Mouse (Mus musculus): ENCODE data around the gene H2al2a. TPM values are rescaled to one million over a fixed set of nuclear protein-coding genes. Genes with fewer than 3 reads are reported as not detected.

Gene H2al2a
- polyA plus RNA-seq, 1 experiment from 2014 or later: not detected

GRCm38 (mm10) chr2:18039566-18040290 is 43.0 kb upstream of the H2al2a start:
- ATAC-seq (ENCODE audit: insufficient number of reproducible peaks, insufficient read depth, low FRiP score, low read depth): no peak
- H3K4me2 ChIP-seq (ENCODE audit: low read length): peak overlapping the region; percentile 64
- peak overlapping the region; percentile 27 to 30 for H3K4me3 ChIP-seq (ENCODE audit: control insufficient read depth in 1 of 2, insufficient read depth in 1 of 2, low read depth in 1 of 2, low read length in 2 of 2)
- H3K36me3 ChIP-seq (ENCODE audit: control insufficient read depth, insufficient read depth, low read length): no peaks in the 10 kb centered on the region
- peaks cover 32 to 57% of the 10 kb centered on the region in 2 experiments for H3K4me1 ChIP-seq (ENCODE audit: control insufficient read depth in 2 of 2, insufficient read depth in 2 of 2, low read length in 2 of 2)
- peak overlapping the region; percentile 80 for H3K9ac ChIP-seq (ENCODE audit: low read length)
- peak overlapping the region in 1 of 2 experiments; percentile 10; a peak in 2 of 4 replicates for H3K27ac ChIP-seq (replicated peaks in 1 of 2; ENCODE audit: control insufficient read depth in 1 of 2, insufficient read depth in 1 of 2, low read depth in 2 of 2, low read length in 2 of 2)
- H3K27me3 ChIP-seq (ENCODE audit: control insufficient read depth, insufficient read depth, low read length): no peaks in the 10 kb centered on the region
- H3K9me3 ChIP-seq (ENCODE audit: control insufficient read depth, low read length): no peaks in the 10 kb centered on the region
- 10% methylated on average over 46 of the region's 46 CpGs for WGBS

- H3K9me3 ChIP-seq (ENCODE audit: control insufficient read depth, low read length): no peaks in the 10 kb centered on the region
- H3K4me3 ChIP-seq (ENCODE audit: control insufficient read depth in 1 of 2, insufficient read depth in 1 of 2, low read depth in 1 of 2, low read length in 2 of 2): no peak overlapping the region
- 62% methylated on average over 10 of the region's 10 CpGs for WGBS
- peak overlapping the region; percentile 80 for H3K9ac ChIP-seq (ENCODE audit: low read length)
- H3K27me3 ChIP-seq (ENCODE audit: control insufficient read depth, insufficient read depth, low read length): no peaks in the 10 kb centered on the region
- 0 out of 4 replicates have a peak overlapping the region, but pooled peaks of 1 of the 2 experiments have one; percentile 10 for H3K27ac ChIP-seq (replicated peaks in 1 of 2; ENCODE audit: control insufficient read depth in 1 of 2, insufficient read depth in 1 of 2, low read depth in 2 of 2, low read length in 2 of 2)
- peak overlapping the region; percentile 64 for H3K4me2 ChIP-seq (ENCODE audit: low read length)
- ATAC-seq (ENCODE audit: insufficient number of reproducible peaks, insufficient read depth, low FRiP score, low read depth): no peak
- no peaks in the 10 kb centered on the region for H3K36me3 ChIP-seq (ENCODE audit: control insufficient read depth, insufficient read depth, low read length)
- H3K4me1 ChIP-seq (ENCODE audit: control insufficient read depth in 2 of 2, insufficient read depth in 2 of 2, low read length in 2 of 2): peaks cover 32 to 54% of the 10 kb centered on the region in 2 experiments
Measured at GRCm38 (mm10) chr2:18038895-18039371, 42.2 kb upstream of the H2al2a start.

- WGBS: 56% methylated on average over 3 of the region's 3 CpGs
- H3K4me1 ChIP-seq (ENCODE audit: control insufficient read depth in 2 of 2, insufficient read depth in 2 of 2, low read length in 2 of 2): peaks cover 32 to 50% of the 10 kb centered on the region in 2 experiments
- H3K4me3 ChIP-seq (ENCODE audit: control insufficient read depth in 1 of 2, insufficient read depth in 1 of 2, low read depth in 1 of 2, low read length in 2 of 2): no peak overlapping the region
- ATAC-seq (ENCODE audit: insufficient number of reproducible peaks, insufficient read depth, low FRiP score, low read depth): no peak
- no peak overlapping the region for H3K27ac ChIP-seq (replicated peaks in 1 of 2; ENCODE audit: control insufficient read depth in 1 of 2, insufficient read depth in 1 of 2, low read depth in 2 of 2, low read length in 2 of 2)
- no peak overlapping the region for H3K9ac ChIP-seq (ENCODE audit: low read length)
- no peak overlapping the region for H3K4me2 ChIP-seq (ENCODE audit: low read length)
- H3K36me3 ChIP-seq (ENCODE audit: control insufficient read depth, insufficient read depth, low read length): no peaks in the 10 kb centered on the region
- H3K27me3 ChIP-seq (ENCODE audit: control insufficient read depth, insufficient read depth, low read length): no peaks in the 10 kb centered on the region
- H3K9me3 ChIP-seq (ENCODE audit: control insufficient read depth, low read length): no peaks in the 10 kb centered on the region
Measured at GRCm38 (mm10) chr2:18038141-18038752, 41.5 kb upstream of the H2al2a start.

GRCm38 (mm10) chr2:18037491-18037890 is 40.7 kb upstream of the H2al2a start, which contains the start of gene A930004D18Rik:
Gene A930004D18Rik, minus strand, starts transcription at chr2:18037737.
- Histone ChIP-seq H3K27ac (replicated peaks in 1 of 2; ENCODE audit: control insufficient read depth in 1 of 2, insufficient read depth in 1 of 2, low read depth in 2 of 2, low read length in 2 of 2) (no peak within 1 kb of the TSS), H3K4me1 (ENCODE audit: control insufficient read depth in 2 of 2, insufficient read depth in 2 of 2, low read length in 2 of 2) (peaks cover 32 to 49% of the 10 kb centered on the region in 2 experiments), H3K9me3 (ENCODE audit: control insufficient read depth, low read length) (no peaks in the 10 kb centered on the region), H3K9ac (ENCODE audit: low read length) (no peak within 1 kb of the TSS), H3K4me2 (ENCODE audit: low read length) (no peak within 1 kb of the TSS), H3K27me3 (ENCODE audit: control insufficient read depth, insufficient read depth, low read length) (no peaks in the 10 kb centered on the region), H3K4me3 (ENCODE audit: control insufficient read depth in 1 of 2, insufficient read depth in 1 of 2, low read depth in 1 of 2, low read length in 2 of 2) (no peak within 1 kb of the TSS), H3K36me3 (ENCODE audit: control insufficient read depth, insufficient read depth, low read length) (no peaks in the 10 kb centered on the region)
- ATAC-seq (ENCODE audit: insufficient number of reproducible peaks, insufficient read depth, low FRiP score, low read depth): no peak
- WGBS: 42% methylated on average over 2 of the region's 2 CpGs

GRCm38 (mm10) chr2:18034371-18035250 is 37.9 kb upstream of the H2al2a start:
- no peaks in the 10 kb centered on the region for H3K27me3 ChIP-seq (ENCODE audit: control insufficient read depth, insufficient read depth, low read length)
- no peaks in the 10 kb centered on the region for H3K9me3 ChIP-seq (ENCODE audit: control insufficient read depth, low read length)
- no peak for ATAC-seq (ENCODE audit: insufficient number of reproducible peaks, insufficient read depth, low FRiP score, low read depth)
- H3K27ac ChIP-seq (replicated peaks in 1 of 2; ENCODE audit: control insufficient read depth in 1 of 2, insufficient read depth in 1 of 2, low read depth in 2 of 2, low read length in 2 of 2): no peak overlapping the region
- H3K9ac ChIP-seq (ENCODE audit: low read length): no peak overlapping the region
- H3K36me3 ChIP-seq (ENCODE audit: control insufficient read depth, insufficient read depth, low read length): no peaks in the 10 kb centered on the region
- peaks cover 17 to 30% of the 10 kb centered on the region in 2 experiments for H3K4me1 ChIP-seq (ENCODE audit: control insufficient read depth in 2 of 2, insufficient read depth in 2 of 2, low read length in 2 of 2)
- no peak overlapping the region for H3K4me3 ChIP-seq (ENCODE audit: control insufficient read depth in 1 of 2, insufficient read depth in 1 of 2, low read depth in 1 of 2, low read length in 2 of 2)
- no peak overlapping the region for H3K4me2 ChIP-seq (ENCODE audit: low read length)
- WGBS: 91% methylated on average over 10 of the region's 10 CpGs

- H3K4me1 ChIP-seq (ENCODE audit: control insufficient read depth in 2 of 2, insufficient read depth in 2 of 2, low read length in 2 of 2): peaks cover 9 to 20% of the 10 kb centered on the region in 2 experiments
- no peaks in the 10 kb centered on the region for H3K36me3 ChIP-seq (ENCODE audit: control insufficient read depth, insufficient read depth, low read length)
- no peaks in the 10 kb centered on the region for H3K9me3 ChIP-seq (ENCODE audit: control insufficient read depth, low read length)
- H3K4me3 ChIP-seq (ENCODE audit: control insufficient read depth in 1 of 2, insufficient read depth in 1 of 2, low read depth in 1 of 2, low read length in 2 of 2): no peak overlapping the region
- no peaks in the 10 kb centered on the region for H3K27me3 ChIP-seq (ENCODE audit: control insufficient read depth, insufficient read depth, low read length)
- no peak for ATAC-seq (ENCODE audit: insufficient number of reproducible peaks, insufficient read depth, low FRiP score, low read depth)
- H3K9ac ChIP-seq (ENCODE audit: low read length): peak overlapping the region; percentile 40; the same call in 1 of the 2 replicates
- 52% methylated on average over 10 of the region's 10 CpGs for WGBS
- no peak overlapping the region for H3K27ac ChIP-seq (replicated peaks in 1 of 2; ENCODE audit: control insufficient read depth in 1 of 2, insufficient read depth in 1 of 2, low read depth in 2 of 2, low read length in 2 of 2)
- peak overlapping the region; percentile 81 for H3K4me2 ChIP-seq (ENCODE audit: low read length)
Measured at GRCm38 (mm10) chr2:18033166-18034108, 36.7 kb upstream of the H2al2a start.
